Mouse (Mus musculus) heart, adult 2 months (tissue): ENCODE results near the gene Emp1.

ENCODE experiments used
- CTCF ChIP-seq: fragments of 200-600 bp; IDR thresholded peaks from 2 replicates; pipeline ENCODE4 v1.8.1; 2022; ENCODE audit warnings: antibody characterized with exemption, mild to moderate bottlenecking, moderate library complexity
- POLR2A ChIP-seq: fragments of 200-500 bp; IDR thresholded peaks from 2 replicates; pipeline ENCODE4 v1.6.1; 2011; ENCODE audit warnings: mild to moderate bottlenecking, low read depth, low read length, control low read depth; ENCODE audit not compliant: insufficient read depth

GRCm38 (mm10) chr6:135428246-135428645, 65.9 kb downstream of the Emp1 start:
- TF ChIP-seq POLR2A = no peak
- no peak for TF ChIP-seq CTCF
